Mouse (Mus musculus) E14TG2a.4 (cell line): ENCODE results near the gene Luzp2.

Experiments used
- CTCF ChIP-seq: conservative IDR thresholded peaks from 2 replicates; pipeline ENCODE4 v1.5.1; 2014; ENCODE audit warnings: low read length
- NANOG ChIP-seq: IDR thresholded peaks from 2 replicates; pipeline ENCODE4 v1.6.1; 2014; ENCODE audit warnings: borderline replicate concordance, low read length, mixed read lengths
- POU5F1 ChIP-seq: IDR thresholded peaks from 2 replicates; pipeline ENCODE4 v1.6.1; 2014; ENCODE audit warnings: low read length, borderline replicate concordance

DNA sequence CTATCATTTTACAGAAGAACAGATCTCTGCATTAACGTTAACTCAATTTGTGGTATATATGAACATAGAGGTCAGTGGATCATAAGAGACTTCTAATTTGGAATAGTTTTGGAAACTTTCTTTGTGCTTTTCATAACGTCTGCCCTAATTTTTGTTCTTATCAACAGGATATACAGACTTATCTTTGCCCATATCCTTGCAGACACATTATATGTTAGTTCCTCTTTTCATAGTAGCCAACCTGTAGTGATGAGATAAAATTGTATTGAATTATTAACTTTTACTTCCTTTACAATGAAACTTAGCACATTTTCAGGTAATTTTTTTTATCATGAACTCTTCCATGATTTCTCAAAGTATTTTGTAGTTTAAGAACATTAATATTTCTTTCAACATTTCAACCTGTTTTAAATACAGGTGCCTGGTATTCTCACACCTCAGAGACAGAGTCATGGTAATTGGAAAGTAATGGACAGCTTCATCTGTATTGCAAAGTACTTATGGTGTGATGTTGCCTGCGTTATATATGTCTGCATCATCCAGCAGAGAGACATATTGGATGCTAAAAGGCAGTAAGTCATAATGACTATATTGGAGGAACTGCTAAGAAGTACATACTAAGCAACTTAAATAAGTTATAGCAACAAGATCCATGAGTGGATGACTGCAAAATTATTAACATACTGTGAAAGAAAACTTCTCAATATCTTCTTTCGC lies 43.8 kb downstream of the Luzp2 start:
- TF ChIP-seq CTCF (no peak), POU5F1 (no peak), NANOG (no peak)
